Mouse (Mus musculus): Measurements from ENCODE around the gene Impg1.

The Impg1 gene

DNA sequence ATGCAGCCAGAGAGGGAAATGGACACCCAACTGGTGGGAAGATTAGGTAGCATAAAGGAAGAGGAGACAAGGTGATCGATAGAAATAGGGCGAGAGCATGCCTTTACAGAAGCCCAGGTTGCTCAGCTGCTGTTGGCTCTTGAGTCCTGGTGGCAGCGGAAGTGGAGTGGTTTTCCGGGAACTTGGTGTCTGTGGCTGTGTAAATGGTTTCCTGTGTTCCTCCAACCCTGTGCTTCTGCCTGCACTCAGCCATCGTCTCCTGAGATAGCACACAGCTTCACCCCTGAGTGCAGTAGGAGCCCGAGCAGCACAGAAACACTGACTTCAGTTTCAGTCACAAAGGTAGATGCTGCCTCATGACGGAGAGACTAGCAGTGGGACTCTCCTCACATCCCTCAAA, 198.8 kb downstream of the Impg1 start:
- peaks cover 10% of the 10 kb centered on the region; the same call in 1 of the 2 replicates for H3K4me1 ChIP-seq (replicated peaks; ENCODE audit: low read depth, low read length)
- no peak overlapping the region for H3K4me3 ChIP-seq (replicated peaks; ENCODE audit: low read length)
- TF ChIP-seq NANOG (IDR thresholded peaks at IDR 0.05; ENCODE audit: borderline replicate concordance, low read length) (no peak), POU5F1 (IDR thresholded peaks at IDR 0.05; ENCODE audit: borderline replicate concordance, low read length) (no peak), CTCF (conservative IDR thresholded peaks at IDR 0.05; ENCODE audit: low read length) (no peak)
- no peaks in the 10 kb centered on the region for H3K27me3 ChIP-seq (ENCODE audit: insufficient read depth, low read length)
- no peaks in the 10 kb centered on the region for H3K9me3 ChIP-seq (ENCODE audit: low read length)
- no peaks in the 10 kb centered on the region for H3K36me3 ChIP-seq (ENCODE audit: insufficient read depth, low read length)

GRCm38 (mm10) chr9:80266086-80266485, 199.2 kb downstream of the Impg1 start:
- no peaks in the 10 kb centered on the region for H3K27me3 ChIP-seq (ENCODE audit: insufficient read depth, low read length)
- TF ChIP-seq CTCF (conservative IDR thresholded peaks at IDR 0.05; ENCODE audit: low read length): no peak
- no peak for TF ChIP-seq NANOG (IDR thresholded peaks at IDR 0.05; ENCODE audit: borderline replicate concordance, low read length)
- no peak for TF ChIP-seq POU5F1 (IDR thresholded peaks at IDR 0.05; ENCODE audit: borderline replicate concordance, low read length)
- no peaks in the 10 kb centered on the region for H3K9me3 ChIP-seq (ENCODE audit: low read length)
- H3K36me3 ChIP-seq (ENCODE audit: insufficient read depth, low read length): no peaks in the 10 kb centered on the region
- peaks cover 10% of the 10 kb centered on the region; the same call in 1 of the 2 replicates for H3K4me1 ChIP-seq (replicated peaks; ENCODE audit: low read depth, low read length)
- H3K4me3 ChIP-seq (replicated peaks; ENCODE audit: low read length): no peak overlapping the region
